Mouse (Mus musculus) limb, embryonic 10.5 days (tissue): ENCODE results near the gene Cldn3. TPM values are rescaled to one million over a fixed set of nuclear protein-coding genes. Genes with fewer than 3 reads are reported as not detected.
"Not testable (repeated sequence)": the region's sequence is repeated elsewhere in the genome, so short reads cannot be mapped to it uniquely, and the experiment has no call there.

Experiments used
- DNase-seq: peaks from one replicate; pipeline ENCODE4 v3.0.0-alpha.2; 2017; ENCODE audit warnings: low spot score
- H3K27ac ChIP-seq: fragments of 300-500 bp; sonication (generic); 2 replicates; pipeline ENCODE4 v1.5.1; 2016; ENCODE audit warnings: mild to moderate bottlenecking
- H3K27me3 ChIP-seq: fragments of 300-500 bp; sonication (generic); 2 replicates; pipeline ENCODE4 v1.6.1; 2016; ENCODE audit warnings: low read depth, mild to moderate bottlenecking; ENCODE audit not compliant: poor library complexity, severe bottlenecking
- H3K36me3 ChIP-seq: fragments of 300-500 bp; sonication (generic); 2 replicates; pipeline ENCODE4 v1.6.1; 2016; ENCODE audit warnings: mild to moderate bottlenecking, moderate library complexity
- H3K4me1 ChIP-seq: fragments of 300-500 bp; sonication (generic); 2 replicates; pipeline ENCODE4 v1.6.1; 2016
- H3K4me3 ChIP-seq: fragments of 300-500 bp; sonication (generic); 2 replicates; pipeline ENCODE4 v1.5.1; 2016; ENCODE audit warnings: mild to moderate bottlenecking, moderate library complexity
- H3K9me3 ChIP-seq: fragments of 300-500 bp; sonication (generic); replicated peaks from 2 replicates; pipeline ENCODE4 v1.6.1; 2016; ENCODE audit warnings: mild to moderate bottlenecking
- WGBS: fragments of 180-500 bp; shearing (Covaris S2); methylation state at CpG from one replicate; pipeline ENCODE4 v1.1.7; 2016; 5-methylcytosine and 5-hydroxymethylcytosine counted together
- polyA plus RNA-seq: library from polyadenylated mRNA; unstranded; fragments of >200 nt; fragmentation: Nextera tagmentation; extraction: Ambion mirVana; gene quantifications from 2 replicates; pipeline ENCODE4 v1.2.1, GENCODE M21; 2016

Cldn3 gene
- polyA plus RNA-seq, 1 experiment from 2014 or later, result 8.3 TPM

- Histone ChIP-seq H3K27ac (peak overlapping the region; percentile 47), H3K27me3 (peaks cover 37% of the 10 kb centered on the region), H3K4me1 (peaks cover 26% of the 10 kb centered on the region), H3K4me3 (peak overlapping the region; percentile 22; the same call in 1 of the 2 replicates), H3K9me3 (no peaks in the 10 kb centered on the region), H3K36me3 (no peaks in the 10 kb centered on the region)
- DNase-seq, result peak; percentile 42
- 29% methylated on average over 19 of the region's 19 CpGs for WGBS
These were observed 34.7 kb upstream of the Cldn3 start for GRCm38 (mm10) chr5:134951053-134951884.

GRCm38 (mm10) chr5:134955491-134955890 is 30.5 kb upstream of the Cldn3 start:
- no peak overlapping the region for H3K4me3 ChIP-seq
- no peak overlapping the region for H3K27ac ChIP-seq
- no peak for DNase-seq
- no peaks in the 10 kb centered on the region for H3K36me3 ChIP-seq
- peaks cover 24% of the 10 kb centered on the region for H3K4me1 ChIP-seq
- 89% methylated on average over 5 of the region's 5 CpGs for WGBS
- H3K27me3 ChIP-seq, result no peaks in the 10 kb centered on the region
- no peaks in the 10 kb centered on the region for H3K9me3 ChIP-seq

GRCm38 (mm10) chr5:134959114-134959513 is 26.9 kb upstream of the Cldn3 start:
- DNase-seq, result no peak
- Histone ChIP-seq H3K27me3 (no peaks in the 10 kb centered on the region), H3K27ac (no peak overlapping the region), H3K4me3 (no peak overlapping the region), H3K4me1 (peaks cover 7% of the 10 kb centered on the region; the same call in 1 of the 2 replicates), H3K9me3 (no peaks in the 10 kb centered on the region), H3K36me3 (no peaks in the 10 kb centered on the region)
- 87% methylated on average over 7 of the region's 7 CpGs for WGBS

- H3K27ac ChIP-seq, result no peak overlapping the region
- H3K4me3 ChIP-seq, result no peak overlapping the region
- H3K27me3 ChIP-seq, result no peaks in the 10 kb centered on the region
- no peaks in the 10 kb centered on the region for H3K36me3 ChIP-seq
- H3K4me1 ChIP-seq, result peaks cover 9% of the 10 kb centered on the region
- no peak for DNase-seq
- H3K9me3 ChIP-seq, result no peaks in the 10 kb centered on the region
- WGBS, result 77% methylated on average over 2 of the region's 2 CpGs
These were observed 25.6 kb upstream of the Cldn3 start for GRCm38 (mm10) chr5:134960430-134960829.

GRCm38 (mm10) chr5:134961519-134961918 is 24.5 kb upstream of the Cldn3 start:
- H3K36me3 ChIP-seq, result no peaks in the 10 kb centered on the region
- DNase-seq, result no peak
- H3K27ac ChIP-seq, result no peak overlapping the region
- H3K4me1 ChIP-seq, result peaks cover 20% of the 10 kb centered on the region
- 89% methylated on average over 2 of the region's 2 CpGs for WGBS
- 0 out of 2 replicates have a peak, but pooled peaks cover 4% of the 10 kb centered on the region for H3K27me3 ChIP-seq
- no peaks in the 10 kb centered on the region for H3K9me3 ChIP-seq
- H3K4me3 ChIP-seq, result no peak overlapping the region

GRCm38 (mm10) chr5:134963546-134963945 is 22.5 kb upstream of the Cldn3 start:
- H3K27me3 ChIP-seq, result 0 out of 2 replicates have a peak, but pooled peaks cover 4% of the 10 kb centered on the region
- no peaks in the 10 kb centered on the region for H3K36me3 ChIP-seq
- H3K4me3 ChIP-seq, result no peak overlapping the region
- H3K9me3 ChIP-seq, result no peaks in the 10 kb centered on the region
- no peak overlapping the region for H3K27ac ChIP-seq
- peaks cover 26% of the 10 kb centered on the region for H3K4me1 ChIP-seq
- 52% methylated on average over 5 of the region's 5 CpGs for WGBS
- no peak for DNase-seq

- not testable (repeated sequence) for H3K36me3 ChIP-seq, DNase-seq, H3K9me3 ChIP-seq, H3K27me3 ChIP-seq, H3K27ac ChIP-seq, H3K4me3 ChIP-seq
- H3K4me1 ChIP-seq, result peaks cover 26% of the 10 kb centered on the region
These were observed 21.4 kb upstream of the Cldn3 start for GRCm38 (mm10) chr5:134964655-134965054.

- Histone ChIP-seq H3K36me3 (no peaks in the 10 kb centered on the region), H3K4me1 (peaks cover 26% of the 10 kb centered on the region), H3K9me3 (no peaks in the 10 kb centered on the region), H3K4me3 (peak overlapping the region; percentile 45), H3K27ac (no peak overlapping the region), H3K27me3 (0 out of 2 replicates have a peak, but pooled peaks cover 4% of the 10 kb centered on the region)
- DNase-seq, result peak; percentile 74
- WGBS, result 4% methylated on average over 10 of the region's 10 CpGs
These were observed 20.6 kb upstream of the Cldn3 start for GRCm38 (mm10) chr5:134965473-134965851.

- 4% methylated on average over 33 of the region's 33 CpGs for WGBS
- H3K4me3 ChIP-seq, result peak overlapping the region; percentile 45
- H3K27me3 ChIP-seq, result 0 out of 2 replicates have a peak, but pooled peaks cover 4% of the 10 kb centered on the region
- no peaks in the 10 kb centered on the region for H3K9me3 ChIP-seq
- H3K27ac ChIP-seq, result no peak overlapping the region
- peak; percentile 50 for DNase-seq
- H3K36me3 ChIP-seq, result no peaks in the 10 kb centered on the region
- peaks cover 26% of the 10 kb centered on the region for H3K4me1 ChIP-seq
These were observed 19.9 kb upstream of the Cldn3 start for GRCm38 (mm10) chr5:134965852-134966821.

GRCm38 (mm10) chr5:134967164-134967944 is 18.7 kb upstream of the Cldn3 start:
- Histone ChIP-seq H3K36me3 (no peaks in the 10 kb centered on the region), H3K9me3 (no peaks in the 10 kb centered on the region), H3K27me3 (0 out of 2 replicates have a peak, but pooled peaks cover 4% of the 10 kb centered on the region), H3K27ac (no peak overlapping the region), H3K4me1 (peaks cover 26% of the 10 kb centered on the region), H3K4me3 (no peak overlapping the region)
- no peak for DNase-seq
- WGBS, result 66% methylated on average over 20 of the region's 20 CpGs

- peak; percentile 45 for DNase-seq
- WGBS, result 74% methylated on average over 8 of the region's 8 CpGs
- Histone ChIP-seq H3K36me3 (no peaks in the 10 kb centered on the region), H3K27me3 (0 out of 2 replicates have a peak, but pooled peaks cover 4% of the 10 kb centered on the region), H3K27ac (no peak overlapping the region), H3K9me3 (no peaks in the 10 kb centered on the region), H3K4me3 (no peak overlapping the region), H3K4me1 (peaks cover 22% of the 10 kb centered on the region)
These were observed 15.3 kb upstream of the Cldn3 start for GRCm38 (mm10) chr5:134970671-134971070.

- Histone ChIP-seq H3K4me3 (no peak overlapping the region), H3K36me3 (no peaks in the 10 kb centered on the region), H3K4me1 (no peaks in the 10 kb centered on the region), H3K9me3 (no peaks in the 10 kb centered on the region), H3K27me3 (no peaks in the 10 kb centered on the region), H3K27ac (no peak overlapping the region)
- DNase-seq, result no peak
These were observed 12.9 kb upstream of the Cldn3 start for GRCm38 (mm10) chr5:134973081-134973480.
